Mouse (Mus musculus) MEL (cell line): ENCODE measurements around the gene Ptprn2. TPM values are rescaled to one million over a fixed set of nuclear protein-coding genes. Genes with fewer than 3 reads are reported as not detected.
A peak's percentile ranks its signal among the peaks of the same experiment; 100 is the strongest.

Source experiments
- DNase-seq: peaks from one replicate; pipeline ENCODE4 v3.0.0; 2011; ENCODE audit warnings: low read depth, low spot score
- H3K27ac ChIP-seq: 2 replicates; pipeline ENCODE4 v1.5.1; 2012; ENCODE audit warnings: low read depth, mild to moderate bottlenecking, control low read depth, low read length, moderate library complexity; ENCODE audit not compliant: control insufficient read depth
- H3K27me3 ChIP-seq, 2 experiments: fragments of 150-350 bp in 1 of 2; sonication (generic) in 1 of 2; 2 replicates each; pipeline ENCODE4 v1.6.1; 2012; ENCODE audit warnings: low read length in 2 of 2, mild to moderate bottlenecking in 2 of 2, improper control_type of control experiment in 1 of 2, moderate library complexity in 1 of 2; ENCODE audit not compliant: insufficient read depth in 2 of 2, control insufficient read depth in 1 of 2
- H3K36me3 ChIP-seq, 2 experiments: 2 replicates each; pipeline ENCODE4 v1.6.1; 2012 to 2014; ENCODE audit warnings: low read length in 2 of 2, improper control_type of control experiment in 1 of 2, inconsistent platforms in 1 of 2, mild to moderate bottlenecking in 1 of 2; ENCODE audit not compliant: insufficient read depth in 2 of 2, control insufficient read depth in 1 of 2
- H3K4me1 ChIP-seq, 2 experiments: fragments of 150-350 bp in 1 of 2; sonication (generic) in 1 of 2; 2 replicates each; pipeline ENCODE4 v1.6.1; 2012; ENCODE audit warnings: low read length in 2 of 2, improper control_type of control experiment in 1 of 2, mild to moderate bottlenecking in 1 of 2; ENCODE audit not compliant: insufficient read depth in 2 of 2, control insufficient read depth in 1 of 2
- H3K4me3 ChIP-seq, 2 experiments: fragments of 150-350 bp in 1 of 2; sonication (generic) in 1 of 2; 2 replicates each; pipeline ENCODE4 v1.5.1; 2012; ENCODE audit warnings: low read depth in 2 of 2, low read length in 2 of 2, mild to moderate bottlenecking in 2 of 2, moderate library complexity in 2 of 2, control low read depth in 1 of 2, improper control_type of control experiment in 1 of 2; ENCODE audit not compliant: control insufficient read depth in 1 of 2, insufficient read depth in 1 of 2
- H3K79me2 ChIP-seq: 2 replicates; pipeline ENCODE4 v1.6.1; 2012; ENCODE audit warnings: mild to moderate bottlenecking, low read length, moderate library complexity; ENCODE audit not compliant: control insufficient read depth, poor library complexity, insufficient read depth
- H3K9ac ChIP-seq: 2 replicates; pipeline ENCODE4 v1.6.1; 2012; ENCODE audit warnings: low read depth, mild to moderate bottlenecking, control low read depth, low read length, moderate library complexity; ENCODE audit not compliant: control insufficient read depth, poor library complexity, severe bottlenecking
- H3K9me3 ChIP-seq: fragments of 150-350 bp; sonication (generic); replicated peaks from 2 replicates; pipeline ENCODE4 v1.6.1; 2012; ENCODE audit warnings: mild to moderate bottlenecking, low read length, improper control_type of control experiment, moderate library complexity; ENCODE audit not compliant: insufficient read depth
- CHD1 ChIP-seq: IDR thresholded peaks from 2 replicates; pipeline ENCODE4 v1.6.1; 2012; ENCODE audit warnings: low read depth, mild to moderate bottlenecking, inconsistent platforms, low read length, improper control_type of control experiment
- E2F4 ChIP-seq: IDR thresholded peaks from 2 replicates; pipeline ENCODE4 v1.6.1; 2011; ENCODE audit warnings: low read depth, low read length, improper control_type of control experiment, borderline replicate concordance
- EP300 ChIP-seq, 2 experiments: IDR thresholded peaks; 2 replicates each; pipeline ENCODE4 v1.6.1; 2011; ENCODE audit warnings: improper control_type of control experiment in 2 of 2, low read length in 2 of 2, low read depth in 1 of 2, mild to moderate bottlenecking in 1 of 2
- GABPA ChIP-seq: IDR thresholded peaks from 2 replicates; pipeline ENCODE4 v1.6.1; 2012; ENCODE audit warnings: low read depth, mild to moderate bottlenecking, inconsistent platforms, low read length, improper control_type of control experiment, moderate library complexity
- GATA1 ChIP-seq: IDR thresholded peaks from 2 replicates; pipeline ENCODE4 v1.6.1; 2011; ENCODE audit warnings: low read depth, low read length, improper control_type of control experiment
- RCOR1 ChIP-seq: IDR thresholded peaks from 2 replicates; pipeline ENCODE4 v1.6.1; 2012; ENCODE audit warnings: low read depth, mild to moderate bottlenecking, inconsistent platforms, low read length, improper control_type of control experiment
- SMC3 ChIP-seq: IDR thresholded peaks from 2 replicates; pipeline ENCODE4 v1.6.1; 2011; ENCODE audit warnings: low read depth, low read length, improper control_type of control experiment
- TCF12 ChIP-seq: IDR thresholded peaks from 2 replicates; pipeline ENCODE4 v1.6.1; 2014; ENCODE audit warnings: low read depth, mild to moderate bottlenecking, inconsistent platforms, low read length, improper control_type of control experiment, moderate library complexity
- polyA plus RNA-seq, 2 experiments: library from polyadenylated mRNA; stranded (reverse) in 1 of 2; unstranded in 1 of 2; fragments of >175 nt in 1 of 2; fragments of >200 nt in 1 of 2; gene quantifications; 2 replicates each; pipeline versions ENCODE4 v1.2.1 to v1.2.4; 2012; ENCODE audit warnings: low replicate concordance in 2 of 2, low read depth in 1 of 2; ENCODE audit not compliant: insufficient read length in 2 of 2, insufficient read depth in 1 of 2, missing spikeins in 1 of 2
- total RNA-seq: library from RNA; depleted of rRNA; stranded (reverse); fragments of 300-350 nt; gene quantifications from 2 replicates; pipeline ENCODE4 v1.2.3, GENCODE M21; 2012

Ptprn2 gene
- total and polyA plus RNA-seq, 3 experiments: not detected

- Histone ChIP-seq H3K27ac (no peak overlapping the region), H3K27me3 (no peaks in the 10 kb centered on the region), H3K9me3 (no peaks in the 10 kb centered on the region), H3K4me3 (no peak overlapping the region), H3K4me1 (peaks cover 0 to 3% of the 10 kb centered on the region in 2 experiments; a peak in 2 of 4 replicates), H3K79me2 (no peaks in the 10 kb centered on the region), H3K36me3 (peaks cover 9 to 69% of the 10 kb centered on the region in 2 experiments), H3K9ac (no peak overlapping the region)
- TF ChIP-seq E2F4 (no peak), SMC3 (no peak), RCOR1 (no peak)
- no peak for DNase-seq
These were observed 46.9 kb upstream of the Ptprn2 start for GRCm38 (mm10) chr12:116438591-116438990.

GRCm38 (mm10) chr12:116442184-116442583, 43.3 kb upstream of the Ptprn2 start:
- Histone ChIP-seq H3K36me3 (peaks cover 0 to 70% of the 10 kb centered on the region in 2 experiments), H3K27ac (no peak overlapping the region), H3K9me3 (no peaks in the 10 kb centered on the region), H3K27me3 (no peaks in the 10 kb centered on the region), H3K9ac (no peak overlapping the region), H3K4me1 (no peaks in the 10 kb centered on the region), H3K4me3 (no peak overlapping the region), H3K79me2 (no peaks in the 10 kb centered on the region)
- TF ChIP-seq GATA1 (peak; percentile 41; the same call in 1 of the 2 replicates), CHD1 (no peak), TCF12 (peak; percentile 46; the same call in 1 of the 2 replicates), EP300 (IDR thresholded peaks at IDR 0.05; ENCODE audit: low read depth in 1 of 2, low read length in 2 of 2) (peak; percentile 8 to 70; a peak in 2 of 4 replicates)
- DNase-seq: no peak

GRCm38 (mm10) chr12:116449536-116449935, 36.0 kb upstream of the Ptprn2 start:
- Histone ChIP-seq H3K9ac (no peak overlapping the region), H3K27ac (no peak overlapping the region), H3K79me2 (no peaks in the 10 kb centered on the region), H3K4me1 (no peaks in the 10 kb centered on the region), H3K9me3 (no peaks in the 10 kb centered on the region), H3K4me3 (no peak overlapping the region), H3K36me3 (peaks cover 0 to 65% of the 10 kb centered on the region in 2 experiments; a peak in 2 of 4 replicates), H3K27me3 (no peaks in the 10 kb centered on the region)
- DNase-seq: no peak
- TF ChIP-seq RCOR1 (no peak), GABPA (no peak)
